Mouse (Mus musculus) liver, adult (tissue): ENCODE data around the gene Ubald1.

ENCODE experiments used
- GATA4 ChIP-seq: IDR thresholded peaks from 2 replicates; pipeline ENCODE4 v1.6.1; 2014; ENCODE audit warnings: mild to moderate bottlenecking, low read length; ENCODE audit not compliant: insufficient replicate concordance

The Ubald1 gene

GRCm38 (mm10) chr16:4904878-4905277 lies 24.8 kb upstream of the Ubald1 start:
- TF ChIP-seq GATA4 = no peak

DNA sequence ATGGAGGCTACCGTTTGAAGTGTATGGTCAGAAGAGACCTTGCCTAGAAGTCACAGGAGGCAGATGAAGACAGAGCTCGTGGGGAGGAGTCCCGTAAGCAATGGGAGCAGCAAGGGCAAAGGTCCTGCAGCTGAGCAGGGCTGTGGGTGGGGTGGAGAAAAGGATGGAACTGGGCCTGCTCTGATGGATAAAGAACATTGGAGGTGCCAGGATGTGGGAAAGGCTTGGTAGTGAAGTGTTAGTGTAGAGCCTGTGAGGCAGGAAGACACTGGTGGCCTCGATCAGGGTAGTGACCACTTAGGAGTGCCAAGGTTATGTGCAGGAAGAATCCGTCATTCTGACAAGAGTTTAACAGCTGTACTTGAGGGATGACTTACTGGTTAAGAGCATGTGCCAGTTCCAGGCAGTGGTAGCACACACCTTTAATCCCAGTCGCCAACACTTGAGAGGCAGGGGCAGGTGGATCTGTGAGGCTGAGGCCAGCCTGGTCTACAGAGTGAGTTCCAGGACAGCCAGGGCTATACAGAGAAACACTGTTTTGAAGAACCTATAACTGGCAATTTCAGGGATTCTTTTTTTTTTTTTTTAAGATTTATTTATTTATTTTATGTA lies 23.5 kb upstream of the Ubald1 start:
- TF ChIP-seq GATA4 = no peak

- no peak for TF ChIP-seq GATA4
These were observed 22.3 kb upstream of the Ubald1 start for GRCm38 (mm10) chr16:4902390-4902789.

GRCm38 (mm10) chr16:4901167-4901566 lies 21.1 kb upstream of the Ubald1 start:
- no peak for TF ChIP-seq GATA4

- TF ChIP-seq GATA4 = no peak
These were observed 19.6 kb upstream of the Ubald1 start for GRCm38 (mm10) chr16:4899711-4900110.

- no peak for TF ChIP-seq GATA4
These were observed 18.8 kb upstream of the Ubald1 start for GRCm38 (mm10) chr16:4898881-4899280.

DNA sequence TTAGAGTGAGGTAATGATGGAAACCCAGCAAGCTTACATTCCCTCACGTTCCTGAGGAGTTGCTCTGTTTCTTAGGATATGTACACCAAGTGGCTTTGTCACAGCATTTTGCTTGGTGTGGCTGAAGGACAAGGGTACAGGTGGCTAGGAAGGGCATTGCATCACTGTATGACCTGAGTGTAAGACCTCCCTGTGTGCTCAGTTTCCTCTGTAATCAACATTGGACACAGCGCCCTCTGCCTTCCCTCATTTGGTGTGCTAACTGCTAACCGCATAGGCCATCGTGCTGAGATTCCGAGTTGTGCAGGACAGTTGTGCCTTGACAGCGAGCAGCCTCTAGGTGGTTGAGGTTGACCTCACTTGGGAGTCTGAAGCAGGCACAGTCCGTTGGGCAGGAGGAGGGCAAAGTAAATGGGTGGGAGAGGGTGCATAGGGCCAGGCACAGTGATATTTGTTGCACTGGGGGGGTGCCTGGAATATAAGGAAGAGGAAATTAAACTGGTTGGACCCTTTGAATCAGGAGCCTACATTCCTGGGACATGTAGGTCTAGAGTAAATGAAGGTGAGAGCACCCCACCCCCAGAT lies 17.1 kb upstream of the Ubald1 start:
- TF ChIP-seq GATA4 = no peak

DNA sequence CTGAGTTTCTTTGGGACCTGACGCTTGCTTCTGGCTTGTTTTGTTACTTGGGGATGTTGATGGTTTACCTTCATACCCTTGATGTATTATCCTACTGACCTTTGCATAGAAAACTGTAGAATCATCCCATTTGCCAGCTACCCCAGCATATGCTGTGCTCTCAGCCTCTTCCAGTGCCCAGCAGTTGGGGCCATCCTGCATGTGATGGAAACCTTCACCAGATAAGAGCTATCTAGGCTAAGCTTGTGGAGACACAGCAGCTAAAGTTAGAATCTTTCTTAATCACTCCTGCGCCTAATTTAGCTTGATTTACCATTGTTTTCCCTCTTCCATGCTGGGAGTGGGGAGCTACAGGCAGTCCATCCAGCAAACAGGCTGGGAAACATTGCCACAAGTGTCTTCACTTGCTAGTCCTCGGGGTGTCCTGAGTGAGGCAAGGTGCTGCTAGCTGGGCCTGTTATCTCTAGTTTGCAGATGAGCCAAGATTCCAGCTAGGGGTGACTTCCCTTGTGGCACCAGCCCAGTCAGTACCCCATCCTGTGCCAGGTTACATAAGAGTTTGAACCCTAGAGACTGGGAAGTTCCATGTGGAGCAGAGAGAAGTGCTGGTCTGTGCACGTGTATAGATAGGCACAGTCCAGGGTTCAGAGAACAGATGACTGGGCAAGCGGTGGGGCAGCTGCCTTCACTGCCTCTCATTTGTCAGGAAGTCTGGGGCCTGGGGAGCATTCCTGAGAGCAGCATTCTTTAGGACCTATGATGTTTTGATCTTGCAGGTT lies 16.3 kb upstream of the Ubald1 start:
- peak; percentile 91; the same call in 1 of the 2 replicates for TF ChIP-seq GATA4

GRCm38 (mm10) chr16:4894201-4894908 lies 14.2 kb upstream of the Ubald1 start:
- TF ChIP-seq GATA4 = no peak

DNA sequence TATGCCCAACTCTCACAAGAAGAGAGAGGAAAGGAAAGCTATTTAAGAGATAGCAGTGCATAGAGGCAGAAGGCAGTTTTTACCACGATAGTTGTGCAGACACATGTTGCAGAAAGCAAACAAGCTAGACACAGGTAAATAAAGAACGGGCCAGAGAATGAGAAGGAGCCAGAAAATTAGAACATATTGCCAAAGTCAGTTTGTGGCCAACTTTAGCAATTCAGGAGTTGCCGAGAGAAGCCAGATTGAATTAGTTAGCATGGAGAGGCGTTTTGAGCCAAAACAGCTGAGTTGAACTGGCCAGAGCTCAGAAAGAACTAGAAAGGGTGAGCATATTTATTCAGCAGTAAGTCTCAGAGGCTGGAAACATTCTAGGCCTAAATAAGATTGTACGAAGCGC lies 12.1 kb upstream of the Ubald1 start:
- no peak for TF ChIP-seq GATA4

- TF ChIP-seq GATA4 = no peak
These were observed 10.1 kb upstream of the Ubald1 start for GRCm38 (mm10) chr16:4890201-4890709.

- no peak for TF ChIP-seq GATA4
These were observed 6.5 kb upstream of the Ubald1 start for GRCm38 (mm10) chr16:4886690-4887020.

DNA sequence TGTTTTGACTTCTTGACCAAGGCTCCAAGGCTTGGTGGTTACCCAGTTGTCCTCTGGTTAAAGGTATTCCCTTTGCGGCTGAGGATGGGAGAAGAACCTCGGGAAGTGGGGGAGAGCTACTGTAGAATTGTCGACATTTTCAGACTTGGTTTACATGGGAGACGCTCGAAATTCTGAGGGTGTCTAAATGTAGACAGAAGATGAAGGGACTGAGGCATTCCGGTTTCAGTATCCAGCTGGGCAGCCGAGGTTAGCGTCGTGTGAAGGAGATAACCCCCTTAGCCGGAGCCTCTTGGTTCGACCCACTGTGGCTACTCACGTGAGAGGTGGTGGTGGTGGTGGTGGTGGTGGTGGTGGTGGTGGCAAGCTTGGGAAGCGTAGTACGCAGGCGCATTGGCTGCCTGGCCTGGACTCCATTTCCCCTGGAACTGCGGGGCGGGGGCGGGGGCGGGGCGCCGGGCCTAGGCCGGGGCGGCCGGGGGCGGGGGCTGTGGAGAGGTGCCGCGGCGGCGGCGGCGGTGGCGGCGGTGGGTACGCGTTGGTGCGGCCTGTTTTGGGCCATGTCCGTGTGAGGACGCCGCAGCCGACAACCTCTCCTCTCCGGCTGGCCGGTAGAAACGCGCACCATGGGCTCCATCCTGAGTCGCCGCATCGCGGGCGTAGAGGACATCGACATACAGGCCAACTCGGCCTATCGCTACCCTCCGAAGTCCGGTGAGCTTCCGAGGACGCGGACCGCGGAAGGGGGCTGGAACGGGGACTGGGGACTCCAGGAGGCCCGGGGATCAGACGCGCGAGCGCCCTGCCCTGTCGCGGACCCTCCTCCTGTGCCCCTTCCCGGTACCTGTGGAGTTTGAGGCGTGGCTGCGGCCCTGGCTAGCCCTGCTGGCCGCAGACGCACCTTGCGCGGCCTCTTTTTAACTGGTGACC lies 5.9 kb upstream of the Ubald1 start, which contains the start of gene Mgrn1:
TSS of gene Mgrn1 (plus strand) at position 490 of the 930 bp plus-strand sequence.
- TF ChIP-seq GATA4 = no peak

DNA sequence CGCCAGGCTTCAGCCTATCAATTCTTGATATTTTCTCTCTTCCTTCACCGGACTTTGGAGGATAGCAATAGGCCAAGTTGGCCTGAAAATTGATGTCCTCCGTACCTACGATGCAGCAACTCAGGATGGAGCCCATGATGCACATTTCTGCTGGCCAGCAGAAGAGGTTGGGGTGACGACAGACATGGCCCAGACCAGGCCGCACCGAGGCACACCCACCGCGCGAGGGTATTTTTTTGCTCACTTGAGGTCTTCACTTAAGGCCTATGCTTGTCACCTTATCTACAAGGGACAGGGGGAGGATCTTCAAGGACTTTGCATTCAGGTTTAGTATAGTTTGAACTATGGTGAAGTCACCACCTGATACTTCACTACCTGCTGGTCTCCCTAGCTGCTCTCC lies 4.8 kb upstream of the Ubald1 start:
- TF ChIP-seq GATA4 = no peak
